ENCODE assay signal across 9 mouse cellular contexts in the genomic region with DNA sequence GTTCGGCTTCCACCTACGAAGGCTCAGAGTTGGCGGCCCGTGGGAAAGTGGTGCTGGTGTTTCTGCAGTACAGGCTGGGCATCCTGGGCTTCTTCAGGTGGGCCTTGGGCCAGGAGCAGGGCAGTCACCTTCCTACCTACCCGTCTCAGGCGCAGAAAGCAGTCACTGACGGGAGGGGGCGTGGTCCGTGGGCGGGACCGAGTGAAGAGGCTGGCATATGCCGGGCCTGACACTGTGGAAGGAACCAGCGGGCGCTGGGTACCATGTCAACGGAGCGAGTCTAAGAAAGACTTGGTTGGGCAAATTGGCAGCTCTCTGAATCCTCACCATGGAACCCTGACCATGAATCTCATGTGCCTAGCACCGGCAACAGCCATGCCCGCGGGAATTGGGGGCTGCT. TPM values are rescaled to one million over a fixed set of nuclear protein-coding genes. Genes with fewer than 3 reads are reported as not detected.
DNase-seq lines count a peak whose midpoint lies in the region; ATAC-seq and TF ChIP-seq lines count a peak whose summit lies in the region.
"Had no signal": no experiment of that assay in that cellular context is flagged by ENCODE, and none has a peak within 500 bp of the region (broad histone marks: within the 10 kb centered on the region; RNA-seq: fewer than 3 reads in every experiment).

No protein-coding gene starts in this region.

- peaks cover 7% of the 10 kb centered on the region; the same call in 1 of the 2 replicates for H3K27me3 ChIP-seq in heart, embryonic 11.5 days (ENCODE audit: control insufficient read depth, insufficient read depth, low read length)
- no peaks in the 10 kb centered on the region for H3K27me3 ChIP-seq in limb, embryonic 14.5 days (ENCODE audit: control insufficient read depth, insufficient read depth, low read length)
- no peaks in the 10 kb centered on the region for H3K27me3 ChIP-seq in midbrain, embryonic 11.5 days (ENCODE audit: control insufficient read depth, insufficient read depth, low read length)

- TF ChIP-seq POLR2A in limb, embryonic 14.5 days (IDR thresholded peaks at IDR 0.05; ENCODE audit: borderline replicate concordance, extremely low read depth, insufficient read depth, insufficient read length) = no peak

- H3K27ac ChIP-seq in heart, embryonic 11.5 days (ENCODE audit: low read depth, low read length) = no peak overlapping the region
- no peak overlapping the region for H3K27ac ChIP-seq in limb, embryonic 14.5 days (replicated peaks; ENCODE audit: low read depth, low read length)
- no peak overlapping the region for H3K27ac ChIP-seq in midbrain, embryonic 11.5 days (ENCODE audit: low read depth, low read length)

- no peaks in the 10 kb centered on the region for H3K9me3 ChIP-seq in heart, embryonic 11.5 days (replicated peaks; ENCODE audit: control insufficient read depth, low read length)
- no peaks in the 10 kb centered on the region for H3K9me3 ChIP-seq in limb, embryonic 14.5 days (ENCODE audit: control insufficient read depth, low read length)
- no peaks in the 10 kb centered on the region for H3K9me3 ChIP-seq in midbrain, embryonic 11.5 days (ENCODE audit: control insufficient read depth, low read length)

- 29% methylated on average over 19 of the region's 19 CpGs for WGBS in heart, embryonic 11.5 days (ENCODE audit: insufficient replicate concordance)
- WGBS in limb, embryonic 14.5 days = 39% methylated on average over 19 of the region's 19 CpGs
- WGBS in midbrain, embryonic 11.5 days = 44% methylated on average over 19 of the region's 19 CpGs

- H3K4me1 ChIP-seq in heart, embryonic 11.5 days (ENCODE audit: control insufficient read depth, insufficient read depth, low read length) = 0 out of 2 replicates have a peak, but pooled peaks cover 2% of the 10 kb centered on the region
- no peaks in the 10 kb centered on the region for H3K4me1 ChIP-seq in limb, embryonic 14.5 days (ENCODE audit: control insufficient read depth, insufficient read depth, low read length)
- H3K4me1 ChIP-seq in midbrain, embryonic 11.5 days (ENCODE audit: control insufficient read depth, insufficient read depth, low read length) = no peaks in the 10 kb centered on the region

- peak overlapping the region; percentile 45 for H3K4me2 ChIP-seq in heart, embryonic 11.5 days
- 0 out of 2 replicates have a peak overlapping the region, but pooled peaks have one; percentile 6 for H3K4me2 ChIP-seq in limb, embryonic 14.5 days (replicated peaks; ENCODE audit: low read depth, low read length, severe bottlenecking)
- H3K4me2 ChIP-seq in midbrain, embryonic 11.5 days = no peak overlapping the region

- H3K4me3 ChIP-seq in heart, embryonic 11.5 days (ENCODE audit: low read depth, low read length) = peak overlapping the region; percentile 10; the same call in 1 of the 2 replicates
- no peak overlapping the region for H3K4me3 ChIP-seq in limb, embryonic 14.5 days (replicated peaks; ENCODE audit: low read length)
- H3K4me3 ChIP-seq in midbrain, embryonic 11.5 days (ENCODE audit: low read depth, low read length) = no peak overlapping the region

- no peak for DNase-seq in heart, adult 18-20 months
- DNase-seq in thymus, postnatal 14 days = peak; percentile 12
- no peak for DNase-seq in thymus, postnatal 25 days
- no peak for DNase-seq in limb, embryonic 14.5 days (ENCODE audit: low spot score)
- DNase-seq in gastrocnemius, postnatal 4 days (ENCODE audit: low spot score in 2 of 2) = no peak
- no peak for DNase-seq in spleen, postnatal 36 days (ENCODE audit: low spot score in 2 of 2)
- no peak for DNase-seq in midbrain, embryonic 11.5 days (ENCODE audit: low spot score, missing footprints)
- DNase-seq: kidney, adult 18-20 months had no signal

- no peak overlapping the region for H3K9ac ChIP-seq in heart, embryonic 11.5 days (ENCODE audit: low read depth, low read length)
- H3K9ac ChIP-seq in limb, embryonic 14.5 days (ENCODE audit: low read depth, low read length, severe bottlenecking) = no peak overlapping the region
- no peak overlapping the region for H3K9ac ChIP-seq in midbrain, embryonic 11.5 days (ENCODE audit: low read length)

- H3K36me3 ChIP-seq in heart, embryonic 11.5 days (ENCODE audit: control insufficient read depth, insufficient read depth, low read length) = no peaks in the 10 kb centered on the region
- H3K36me3 ChIP-seq in limb, embryonic 14.5 days (ENCODE audit: control insufficient read depth, insufficient read depth, low read length) = no peaks in the 10 kb centered on the region
- no peaks in the 10 kb centered on the region for H3K36me3 ChIP-seq in midbrain, embryonic 11.5 days (ENCODE audit: control insufficient read depth, insufficient read depth, low read length)

- no peak for ATAC-seq in heart, embryonic 11.5 days (replicated peaks; ENCODE audit: insufficient number of reproducible peaks, low FRiP score, low TSS enrichment)
- no peak for ATAC-seq in limb, embryonic 14.5 days (ENCODE audit: low FRiP score, low read depth)
- ATAC-seq in midbrain, embryonic 11.5 days (ENCODE audit: low FRiP score) = no peak

RNA-seq across cellular contexts. Expression of a gene that starts 10.8 kb away (rescaled TPM):
- polyA plus RNA-seq in heart, embryonic 11.5 days (2014; fragmentation: Nextera tagmentation; extraction: Ambion mirVana) = not detected in 2 replicates
- total RNA-seq in heart, adult 18-20 months (2021) = not detected
- polyA plus RNA-seq in limb, embryonic 14.5 days (2012; rRNA removed) = 0.05 TPM in 1 of 2 replicates, not detected in the other
- not detected in 2 replicates for polyA plus RNA-seq in limb, embryonic 14.5 days (2014; fragmentation: Nextera tagmentation; extraction: Ambion mirVana)
- not detected for total RNA-seq in gastrocnemius, postnatal 4 days (2021)
- polyA plus RNA-seq in midbrain, embryonic 11.5 days (2014; fragmentation: Nextera tagmentation; extraction: Ambion mirVana) = not detected in 2 replicates

RNA-seq across cellular contexts. Expression of a gene that starts 28.1 kb away (rescaled TPM):
- polyA plus RNA-seq in heart, embryonic 11.5 days (2014; fragmentation: Nextera tagmentation; extraction: Ambion mirVana) = 57.2 and 61.2 TPM in 2 replicates
- 10 to 100 TPM; 19.6 to 21.7 TPM for total RNA-seq in heart, adult 18-20 months (2021)
- polyA plus RNA-seq in limb, embryonic 14.5 days (2012; rRNA removed) = 75.2 and 82.4 TPM in 2 replicates
- 101 and 119 TPM in 2 replicates for polyA plus RNA-seq in limb, embryonic 14.5 days (2014; fragmentation: Nextera tagmentation; extraction: Ambion mirVana)
- total RNA-seq in gastrocnemius, postnatal 4 days (2021) = 10 to 100 TPM; 48.5 to 55.6 TPM
- polyA plus RNA-seq in midbrain, embryonic 11.5 days (2014; fragmentation: Nextera tagmentation; extraction: Ambion mirVana) = 49.8 and 60.2 TPM in 2 replicates

RNA-seq across cellular contexts. Expression of a gene that starts 58.8 kb away (rescaled TPM):
- polyA plus RNA-seq in heart, embryonic 11.5 days (2014; fragmentation: Nextera tagmentation; extraction: Ambion mirVana) = not detected in 2 replicates
- not detected for total RNA-seq in heart, adult 18-20 months (2021)
- not detected in 2 replicates for polyA plus RNA-seq in limb, embryonic 14.5 days (2012; rRNA removed)
- not detected in 2 replicates for polyA plus RNA-seq in limb, embryonic 14.5 days (2014; fragmentation: Nextera tagmentation; extraction: Ambion mirVana)
- not detected for total RNA-seq in gastrocnemius, postnatal 4 days (2021)
- polyA plus RNA-seq in midbrain, embryonic 11.5 days (2014; fragmentation: Nextera tagmentation; extraction: Ambion mirVana) = not detected in 2 replicates
